Mouse (Mus musculus) bone marrow, adult 2 months (tissue): ENCODE measurements around the gene Suco.

ENCODE experiments used
- CTCF ChIP-seq: fragments of 200-500 bp; IDR thresholded peaks from 2 replicates; pipeline ENCODE4 v1.5.1; 2011; ENCODE audit warnings: low read length, control low read depth; ENCODE audit not compliant: control insufficient read depth, insufficient read depth
- POLR2A ChIP-seq: fragments of 200-500 bp; IDR thresholded peaks from 2 replicates; pipeline ENCODE4 v1.6.1; 2011; ENCODE audit warnings: low read depth, mild to moderate bottlenecking, control low read depth, low read length, borderline replicate concordance; ENCODE audit not compliant: control insufficient read depth

GRCm38 (mm10) chr1:161917940-161918484 is 41.5 kb upstream of the Suco start:
- TF ChIP-seq POLR2A (no peak), CTCF (no peak)
